Mouse (Mus musculus): ENCODE data around the gene Myh9.

The Myh9 gene

DNA sequence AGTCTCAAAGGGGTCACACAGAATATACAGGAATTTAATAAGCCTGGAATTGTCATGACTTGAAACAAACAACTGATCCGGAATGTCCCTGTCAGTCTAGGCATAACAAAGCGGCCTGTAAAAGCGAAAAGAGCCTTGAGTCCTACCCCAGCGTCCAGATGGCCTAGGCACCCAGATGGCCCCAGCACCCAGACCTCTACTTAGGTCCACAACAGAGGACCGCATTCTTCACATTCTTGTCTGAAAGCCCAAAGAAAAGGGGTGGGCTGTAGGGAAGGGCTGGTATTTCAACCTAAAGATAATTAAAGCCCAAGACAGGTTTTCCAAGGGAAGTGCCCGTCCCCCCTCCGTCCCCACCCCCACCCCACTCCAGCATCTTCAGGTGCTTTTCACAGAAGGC, 14.6 kb downstream of the Myh9 start:
- peak in 1 of 2 experiments; percentile 30 for DNase-seq

DNA sequence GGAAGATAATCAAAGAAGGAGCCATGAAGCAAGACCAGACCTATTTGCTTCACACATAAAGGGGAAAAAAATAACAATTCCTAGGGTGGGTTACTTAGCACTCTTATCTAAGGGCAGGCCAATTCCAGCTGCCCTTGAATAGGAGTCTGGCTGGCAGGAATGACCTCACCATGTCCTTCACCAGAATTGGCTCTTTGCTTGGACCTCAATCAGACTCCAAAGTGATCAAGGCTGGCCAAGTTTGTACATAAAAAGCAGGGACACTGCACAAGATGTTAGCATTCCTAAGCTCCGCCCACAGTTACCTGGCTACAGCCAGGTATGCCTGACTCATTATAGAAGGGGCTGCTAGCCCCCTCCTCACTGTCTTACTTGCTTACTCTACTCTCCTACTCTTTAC, 16.6 kb downstream of the Myh9 start:
- no peak for DNase-seq

DNA sequence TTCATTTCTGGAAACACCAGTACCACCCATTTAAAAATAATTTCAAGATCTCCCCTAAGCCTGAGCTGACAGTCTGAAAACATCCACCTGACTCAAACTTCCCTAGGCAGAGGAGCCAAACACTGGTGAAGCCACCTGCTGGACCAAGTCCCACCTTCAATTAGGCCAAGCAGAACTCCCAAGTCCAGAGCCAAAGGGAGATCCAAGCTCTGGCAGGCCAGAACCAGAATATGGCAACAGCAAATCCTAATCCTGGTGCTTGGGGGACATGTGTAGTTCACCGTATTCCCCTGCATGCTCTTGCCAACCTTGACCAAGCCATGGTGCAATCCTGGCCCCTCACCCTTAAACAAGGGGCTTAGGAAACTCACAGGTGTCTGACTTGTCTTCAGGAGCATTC, 17.7 kb downstream of the Myh9 start:
- no peak for DNase-seq

DNA sequence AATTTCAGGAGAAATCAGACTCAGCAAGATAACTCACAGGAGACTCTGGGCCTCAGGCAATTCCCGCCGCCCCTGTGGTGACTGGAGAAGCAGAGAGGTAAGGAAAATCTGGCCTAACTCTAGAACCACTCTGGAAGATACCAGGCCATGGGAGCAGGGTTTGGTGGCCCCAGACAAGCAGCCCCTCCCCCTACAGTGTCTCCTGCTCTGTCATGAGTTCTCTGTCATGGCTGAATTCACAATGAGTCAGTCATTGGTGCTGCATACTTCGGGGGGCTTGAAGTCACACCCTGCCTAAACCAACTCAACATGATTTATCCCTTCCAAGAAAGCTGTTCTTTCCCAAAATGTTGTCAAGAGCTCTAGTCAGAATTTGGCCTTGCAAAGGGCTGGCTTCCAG, 18.3 kb downstream of the Myh9 start:
- DNase-seq: no peak

DNA sequence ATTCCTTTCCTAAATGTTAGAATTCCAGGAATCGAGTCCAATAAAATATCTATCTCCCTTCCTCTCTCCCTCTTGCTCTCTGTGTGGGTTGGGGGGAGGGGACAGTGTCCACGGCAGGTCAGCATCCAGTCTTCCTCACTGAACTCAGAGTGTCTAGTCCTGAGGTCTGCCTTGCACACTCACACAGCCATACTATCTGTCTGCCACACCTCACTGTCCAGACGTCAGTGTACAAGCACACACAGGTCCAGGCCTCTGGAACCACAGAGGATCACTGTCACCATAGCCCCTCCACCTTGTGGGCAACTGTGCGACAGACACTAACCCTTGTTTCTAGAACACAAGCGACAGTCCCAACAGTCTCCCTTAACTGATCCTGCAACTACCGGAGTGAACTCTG, 18.8 kb downstream of the Myh9 start:
- DNase-seq: no peak

DNA sequence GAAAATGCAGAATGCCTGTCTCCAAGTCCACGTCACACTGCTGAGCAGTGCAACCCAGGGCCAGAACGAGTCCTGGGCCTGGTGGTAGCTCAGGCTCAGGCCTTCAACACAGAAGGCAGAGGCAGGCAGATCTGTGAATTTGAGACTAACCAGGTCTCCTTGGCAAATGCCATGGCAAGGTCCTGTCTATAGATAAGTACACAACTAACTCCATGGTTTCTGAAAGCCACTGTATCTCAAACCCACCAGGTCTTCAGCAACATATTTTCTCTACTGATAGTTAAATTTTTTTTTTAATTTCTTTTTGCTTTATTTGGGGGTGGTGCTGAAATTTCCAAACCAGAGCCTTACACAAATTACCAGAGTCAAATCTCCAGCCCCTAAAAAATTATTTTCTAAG, 19.3 kb downstream of the Myh9 start:
- no peak for DNase-seq

DNA sequence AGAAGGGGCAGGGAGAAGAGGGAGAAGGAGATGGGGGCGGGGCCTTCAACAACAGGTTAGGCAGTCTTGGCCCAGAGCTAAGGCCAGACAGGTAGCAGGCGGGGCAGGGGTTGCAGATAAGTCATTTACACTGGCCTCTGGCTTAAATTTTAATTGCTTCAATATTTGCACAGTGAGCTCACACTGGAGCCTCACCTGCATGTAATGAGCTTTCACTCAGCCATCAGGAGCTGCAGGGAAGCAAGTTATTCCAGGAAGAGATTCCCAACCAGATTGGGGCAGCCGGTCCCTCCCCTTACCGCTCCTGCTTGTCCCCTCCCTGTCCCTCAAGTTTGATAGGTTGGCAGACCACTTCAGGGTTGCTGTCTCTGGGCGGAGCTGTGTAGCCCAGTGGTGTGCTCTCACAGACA, 19.9 kb downstream of the Myh9 start:
- peak; percentile 65 to 80 for DNase-seq

DNA sequence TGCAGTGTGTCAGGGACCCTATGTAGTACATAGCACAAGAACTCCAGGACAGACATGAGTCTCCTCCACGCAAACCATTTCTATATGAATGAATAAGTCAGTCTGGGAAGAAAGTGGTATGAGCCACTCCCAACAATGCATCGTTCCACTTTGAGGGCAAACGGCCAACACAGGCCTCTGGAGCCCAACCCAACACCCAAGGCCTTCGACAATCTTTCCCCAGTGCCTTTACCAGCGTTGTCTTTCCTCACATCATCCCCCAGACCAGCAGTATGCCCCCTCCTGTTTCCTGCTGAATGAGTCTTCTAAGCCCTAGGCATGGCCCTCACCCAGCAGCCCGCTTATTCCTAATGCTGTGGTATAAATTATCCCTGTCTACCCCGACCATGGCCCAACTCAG, 20.6 kb downstream of the Myh9 start:
- peak; percentile 61 to 71 for DNase-seq

DNA sequence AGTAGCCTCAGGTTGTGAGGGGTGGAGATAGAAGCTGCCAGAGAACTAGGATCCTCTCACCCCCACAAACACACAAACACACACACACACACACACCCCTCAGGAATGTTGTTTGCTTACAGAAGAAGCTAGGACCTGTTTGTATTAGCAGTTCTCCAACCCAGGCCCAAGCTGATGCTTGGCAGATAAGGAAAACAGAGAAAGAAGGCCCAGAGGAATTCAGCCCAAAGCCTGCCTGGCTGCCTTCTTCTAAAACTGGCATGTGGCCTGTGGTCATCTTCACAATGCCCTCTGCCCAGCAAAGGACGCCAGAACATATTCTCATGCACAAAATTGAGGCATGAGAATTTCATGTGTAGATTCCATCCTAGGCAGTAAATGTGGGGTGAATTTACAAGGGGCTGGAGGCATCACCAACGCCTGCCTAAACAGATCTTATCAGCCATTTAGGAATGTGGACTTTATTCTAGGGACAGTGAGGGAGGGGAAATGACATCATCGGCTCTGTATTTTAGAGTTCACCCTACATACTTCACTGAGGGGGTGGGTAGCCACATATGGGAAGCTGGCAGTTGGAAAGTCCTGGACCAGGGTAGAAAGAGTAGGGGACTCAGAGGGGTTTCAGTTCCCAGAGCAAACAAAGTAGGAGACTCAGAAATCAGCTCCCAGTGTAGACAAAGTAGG, 21.4 kb downstream of the Myh9 start:
- DNase-seq: peak; percentile 59 to 65

DNA sequence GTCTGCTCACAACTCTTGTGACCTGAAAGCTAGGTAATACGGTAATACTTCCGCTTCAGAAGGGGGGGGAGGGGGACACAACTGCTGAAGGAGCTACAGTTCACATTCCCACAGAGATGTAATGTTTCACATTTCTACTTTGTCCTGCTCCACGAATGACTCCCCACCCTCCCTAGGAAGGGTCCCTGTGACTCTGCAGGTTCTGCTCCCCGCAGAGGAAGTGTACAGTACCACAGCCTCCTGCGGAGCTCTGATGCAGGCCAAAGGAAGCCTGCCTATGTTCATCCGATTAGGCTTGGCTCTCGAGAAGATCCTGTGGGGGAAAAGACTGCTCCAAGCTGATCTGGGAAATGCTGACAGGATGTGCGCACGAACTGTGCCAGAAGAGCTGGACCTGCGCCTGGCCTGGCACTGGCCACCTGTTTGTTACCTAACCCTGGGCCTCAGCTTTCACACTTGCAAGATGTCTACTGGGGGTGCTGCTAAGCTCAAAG, 22.0 kb downstream of the Myh9 start:
- DNase-seq: peak; percentile 66 to 83

DNA sequence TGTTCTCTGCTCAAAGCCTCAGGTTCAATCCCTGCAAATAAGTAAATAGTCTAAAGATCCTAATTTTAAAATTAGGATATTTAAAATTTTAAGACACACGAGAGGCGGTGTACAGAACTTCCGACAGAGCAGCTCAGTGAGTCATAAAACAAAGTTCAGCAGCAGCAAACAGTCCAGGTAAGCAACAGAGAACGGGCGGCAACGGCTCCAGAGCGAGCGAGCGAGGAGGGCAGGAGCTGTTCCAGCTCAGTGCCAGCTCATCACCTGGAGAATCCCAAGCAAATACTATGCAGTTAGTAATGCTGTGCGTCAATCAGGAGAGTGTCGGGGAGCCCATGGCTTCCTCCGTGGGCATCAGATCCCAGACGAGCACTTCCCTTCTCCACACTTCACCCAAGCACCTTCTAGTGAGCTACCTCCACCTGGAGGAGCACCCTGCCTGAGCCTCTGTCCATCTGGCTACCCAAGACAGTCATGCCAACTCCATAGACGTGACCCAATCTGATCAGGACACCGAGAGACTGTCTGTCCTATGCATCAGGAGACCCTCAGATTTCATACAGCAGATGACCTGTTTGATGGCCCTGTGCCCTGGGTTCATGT, 23.3 kb downstream of the Myh9 start:
- no peak for DNase-seq

DNA sequence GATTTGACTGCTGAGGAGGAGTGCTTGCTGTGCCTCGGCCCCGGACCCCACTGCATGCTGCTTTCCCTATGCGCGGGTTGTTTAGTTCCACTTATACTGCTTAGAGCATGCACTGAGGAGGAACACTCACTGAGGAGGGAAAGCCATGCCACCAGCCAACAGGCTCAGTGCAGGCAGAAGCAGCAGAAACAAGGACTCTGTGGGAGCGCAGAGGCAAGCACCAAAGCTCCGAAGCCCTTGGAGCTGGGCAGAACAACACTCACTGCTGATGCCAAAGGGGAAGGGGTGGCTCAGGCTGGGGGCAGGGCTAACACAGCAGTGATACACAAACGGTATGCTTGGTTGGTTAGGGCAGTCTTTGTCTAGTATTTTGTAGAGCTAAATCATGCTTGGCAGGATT, 24.6 kb downstream of the Myh9 start:
- DNase-seq: no peak

DNA sequence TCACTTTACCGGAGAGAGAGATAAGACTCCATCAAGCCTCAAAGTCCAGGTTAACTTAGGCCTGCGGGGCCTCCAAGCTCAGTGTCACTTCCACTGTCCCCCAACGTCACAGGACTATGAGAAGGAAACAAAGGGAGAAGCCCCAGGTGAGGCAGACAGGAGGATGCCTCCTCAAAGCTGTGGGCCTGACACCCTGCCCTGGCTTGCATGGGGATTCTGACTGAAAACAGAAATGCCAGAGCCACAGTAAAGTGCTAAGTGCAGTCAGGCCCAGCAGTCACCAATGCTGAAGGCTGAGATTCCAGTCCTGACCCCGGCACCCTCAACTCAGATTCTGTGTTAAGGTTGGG, 25.4 kb downstream of the Myh9 start:
- DNase-seq: no peak

DNA sequence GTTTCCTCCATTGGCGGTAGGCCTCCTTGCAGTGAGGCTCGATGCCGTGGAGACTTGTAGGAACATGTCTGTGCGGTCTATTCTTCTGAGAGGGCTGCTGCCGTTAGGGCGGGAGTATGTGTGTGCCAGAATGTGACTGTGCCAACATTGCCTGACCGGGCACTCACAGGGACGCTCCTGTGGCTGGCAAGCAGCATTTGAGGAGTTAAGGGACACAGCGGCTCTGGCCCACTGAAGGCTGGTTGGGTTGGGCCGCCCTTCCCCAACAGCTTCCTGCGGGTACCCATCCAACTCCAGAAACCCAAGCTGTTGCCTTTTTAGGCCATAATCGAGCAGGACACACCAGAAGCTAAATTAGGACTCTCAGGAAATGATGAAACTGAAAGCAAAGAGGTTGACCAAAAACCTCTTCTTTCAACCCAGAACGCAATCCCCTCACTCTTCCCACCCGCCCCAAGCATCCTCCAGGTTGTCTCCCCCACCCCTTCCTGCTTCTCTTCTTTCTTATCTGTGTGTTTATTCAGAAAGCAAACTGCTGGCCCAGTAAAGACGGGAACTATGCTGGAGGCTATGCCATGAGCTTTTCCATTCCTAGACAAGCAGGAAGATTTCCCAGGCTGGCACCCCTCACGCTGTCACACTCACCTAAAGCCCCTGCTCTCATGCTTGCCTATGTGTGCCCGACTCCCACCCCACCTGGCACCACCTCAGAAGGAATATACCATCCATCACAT, 25.9 kb downstream of the Myh9 start:
- DNase-seq: peak; percentile 66 to 79

DNA sequence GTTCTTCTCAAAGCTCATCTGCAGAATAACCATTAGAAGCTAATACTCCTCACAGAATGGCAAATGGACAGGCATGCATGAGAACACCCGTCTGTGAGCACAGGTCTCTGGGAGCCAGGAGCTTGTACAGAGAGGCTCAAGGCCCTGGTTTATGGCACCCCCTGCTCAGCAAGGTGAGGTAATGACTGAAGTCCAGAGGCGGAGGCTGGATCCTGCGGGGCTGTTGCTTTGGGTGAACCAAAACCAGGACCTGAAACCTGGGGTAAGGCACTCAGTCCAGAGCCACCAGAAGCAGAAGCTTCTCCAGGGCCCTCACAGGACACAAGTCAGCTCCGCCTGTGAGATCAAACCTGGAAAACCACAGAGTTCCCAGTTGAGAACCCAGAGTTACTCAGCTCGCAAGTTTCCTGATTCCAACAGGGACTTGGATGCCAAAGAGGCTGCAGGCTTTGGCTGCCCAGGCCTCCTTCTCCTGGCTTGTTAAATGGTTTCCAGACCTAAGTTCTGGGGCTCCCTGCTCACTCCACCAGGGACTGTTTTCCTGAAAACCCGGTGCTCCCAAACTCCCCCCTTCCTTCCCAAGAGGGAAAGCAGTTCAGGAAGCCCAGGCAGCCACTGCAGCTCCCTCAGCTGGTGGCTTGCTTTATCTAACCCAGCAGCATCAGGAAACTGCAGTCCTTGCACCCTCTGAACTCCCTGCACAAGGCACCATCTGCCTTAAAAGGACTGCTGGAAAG, 28.2 kb downstream of the Myh9 start:
- DNase-seq: peak in 1 of 2 experiments; percentile 51

DNA sequence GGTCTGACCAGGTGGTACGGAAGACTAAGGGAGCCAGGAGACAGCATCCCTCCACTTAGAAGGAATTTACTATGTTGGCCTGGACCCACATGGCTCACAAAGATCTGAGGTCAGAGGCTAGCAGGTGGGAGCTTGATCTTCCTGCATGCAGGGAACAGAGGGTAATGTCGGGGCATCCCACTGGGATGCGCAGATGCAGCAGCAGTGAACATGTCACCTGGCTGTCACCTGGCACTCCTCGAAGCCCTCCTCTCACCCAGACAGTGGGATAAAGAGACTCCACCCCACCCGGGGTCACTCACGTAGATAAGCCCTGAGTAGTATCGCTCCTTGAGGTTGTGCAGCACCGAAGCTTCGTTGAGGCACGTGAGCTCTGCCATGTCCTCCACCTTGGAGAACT, 29.4 kb downstream of the Myh9 start:
- no peak for DNase-seq

DNA sequence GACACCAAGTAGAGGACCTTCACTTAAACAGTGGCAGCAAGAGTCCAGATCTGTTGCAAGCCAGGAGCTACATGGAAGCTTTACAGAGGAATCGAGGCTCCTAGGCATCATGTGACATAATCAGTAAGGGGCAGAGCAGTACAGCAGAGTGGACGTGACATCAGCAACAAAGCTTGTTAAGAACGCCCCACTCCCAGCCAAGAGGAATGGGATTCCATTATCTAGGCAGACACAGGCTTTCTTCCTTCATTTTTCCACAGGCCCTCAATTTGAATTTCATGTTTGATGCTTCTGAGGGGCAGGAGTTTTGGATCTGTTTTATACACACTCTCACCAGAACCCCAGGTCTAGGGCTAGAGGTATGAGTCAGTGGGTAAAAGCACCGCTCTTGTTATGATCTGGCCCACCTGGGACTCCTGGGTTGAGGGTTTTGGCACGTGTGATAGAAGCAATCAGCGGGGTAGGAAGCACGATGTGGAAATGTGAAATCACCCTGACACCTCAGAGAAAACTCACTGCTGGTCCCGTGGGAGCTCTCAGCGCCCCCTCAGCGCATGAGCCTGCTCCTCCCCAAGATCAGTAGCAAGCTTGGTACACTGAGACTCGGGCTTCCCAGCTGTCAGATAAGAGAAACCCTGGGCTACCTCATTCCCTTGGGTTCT, 30.7 kb downstream of the Myh9 start:
- no peak for DNase-seq

DNA sequence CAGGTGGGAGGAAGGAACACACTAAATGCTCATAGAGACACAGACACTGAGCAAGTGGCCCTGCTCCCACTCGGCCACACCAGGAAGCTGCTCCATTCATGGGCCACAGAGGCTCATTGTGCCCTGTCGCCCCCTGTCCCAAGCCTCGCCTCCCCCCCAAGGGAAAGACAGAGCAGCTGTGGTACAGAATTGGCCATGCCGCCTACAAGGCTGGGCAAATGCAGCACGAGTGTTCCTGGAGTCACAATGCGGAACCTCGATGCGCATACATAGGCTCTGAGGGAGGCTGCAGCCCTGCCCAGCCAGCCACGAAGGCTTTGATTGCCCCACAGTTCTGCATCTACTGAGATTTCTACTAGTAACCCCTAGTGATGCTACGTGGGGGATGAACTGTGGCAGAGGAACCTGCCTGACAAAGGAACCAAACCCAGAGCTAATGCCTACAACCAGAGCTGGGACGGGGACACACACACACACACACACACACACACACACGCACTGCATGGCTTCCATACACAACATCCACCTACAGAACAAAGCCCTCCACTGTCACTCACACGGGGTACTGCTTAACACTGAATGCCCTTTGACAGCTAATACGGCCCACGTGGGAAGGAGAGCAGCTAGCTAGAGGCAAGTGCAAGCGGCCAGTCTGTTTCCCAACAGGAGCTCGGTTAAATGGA, 31.4 kb downstream of the Myh9 start:
- no peak for DNase-seq

DNA sequence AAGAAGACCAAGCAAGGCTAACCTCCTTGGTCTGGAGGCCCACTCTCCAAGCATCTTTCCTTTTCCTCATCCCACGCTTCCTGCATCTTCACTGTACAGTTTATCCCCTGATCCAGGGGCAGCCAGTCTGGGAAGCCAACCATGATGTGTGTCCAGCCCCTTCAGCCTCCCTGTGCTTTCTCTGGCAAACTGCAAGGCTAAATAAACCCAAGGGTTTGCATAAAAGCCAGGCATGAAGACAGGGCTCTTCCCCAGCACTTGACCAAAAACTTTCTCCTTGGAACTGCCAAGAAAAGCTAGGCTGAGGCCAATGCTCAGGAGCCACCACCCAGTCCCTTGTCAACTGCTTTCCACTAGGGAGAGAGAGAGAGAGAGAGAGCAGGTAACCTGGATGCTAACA, 32.5 kb downstream of the Myh9 start:
- no peak for DNase-seq

DNA sequence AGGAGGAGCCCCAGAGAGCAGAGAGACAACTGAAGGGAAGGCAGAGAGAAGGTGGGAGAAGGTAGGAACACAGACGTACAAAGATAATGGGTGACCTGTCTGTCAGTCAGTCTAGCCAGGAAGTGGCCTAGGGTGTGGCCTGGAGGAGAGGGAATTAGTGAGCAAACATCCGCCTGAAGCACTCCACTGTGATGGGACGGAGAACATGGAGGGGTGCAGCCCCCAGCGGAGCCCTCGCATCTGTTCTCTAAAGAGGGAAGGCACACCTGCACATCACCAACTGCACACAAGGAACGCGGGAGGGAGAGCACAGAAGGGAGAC, 34.8 kb downstream of the Myh9 start:
- no peak for DNase-seq

DNA sequence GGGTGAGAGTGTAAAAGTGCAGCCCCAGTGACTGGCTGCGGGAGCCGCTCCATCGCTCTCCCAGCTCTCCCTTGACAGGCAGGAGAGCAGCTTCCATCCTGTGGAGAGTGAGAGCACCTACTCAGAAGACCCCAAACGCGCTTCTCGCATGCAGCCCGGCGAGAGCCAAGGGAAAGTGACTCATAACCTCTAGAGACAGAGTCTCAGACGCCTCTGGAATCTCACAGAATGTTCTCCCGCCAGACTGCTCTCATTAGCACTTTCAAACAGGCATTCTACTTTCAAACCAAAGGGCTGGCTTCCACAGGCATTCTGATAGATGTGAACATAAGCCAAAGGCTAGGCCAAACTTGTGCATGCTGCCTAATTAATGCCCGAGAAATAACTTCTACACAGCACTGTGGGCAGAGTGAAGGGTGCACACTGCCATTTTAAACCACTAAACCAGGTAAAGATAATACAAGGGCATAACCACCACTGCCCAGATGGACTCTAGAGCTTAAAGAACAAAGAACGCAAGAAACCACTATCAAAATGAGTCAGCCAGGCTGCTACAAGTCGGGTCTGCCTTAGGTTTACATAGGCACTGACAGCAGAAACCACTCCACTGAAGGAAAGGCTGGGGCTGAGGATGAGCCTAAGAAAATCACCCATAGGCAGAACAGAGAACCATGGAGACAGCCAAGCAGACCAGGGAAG, 35.3 kb downstream of the Myh9 start:
- DNase-seq: no peak

DNA sequence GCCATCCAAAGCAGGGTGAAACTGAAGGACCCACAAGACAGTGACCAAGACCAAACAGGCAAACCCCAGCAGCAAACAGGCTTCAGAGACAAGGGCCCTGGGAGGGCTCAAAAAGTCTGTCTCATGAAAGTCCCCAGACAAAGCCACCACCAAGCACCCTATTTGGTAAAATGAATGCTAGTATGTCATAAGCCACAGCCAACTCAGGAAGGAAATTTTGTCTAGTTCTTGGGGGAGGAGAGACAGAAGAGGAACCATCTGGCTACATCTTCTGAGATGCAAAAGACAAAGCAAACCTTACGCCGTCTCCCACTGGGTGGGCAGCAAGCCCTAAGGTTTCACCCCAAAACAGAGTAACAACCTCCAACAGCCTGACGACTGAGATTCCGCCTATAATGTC, 36.3 kb downstream of the Myh9 start:
- DNase-seq: no peak

Data from lung, postnatal 4 days (tissue).